Mouse (Mus musculus): Measurements from ENCODE around the gene Gm10320.

GRCm38 (mm10) chr13:98516985-98517384, 25.2 kb upstream of the Gm10320 start:
- TF ChIP-seq CTCF (conservative IDR thresholded peaks at IDR 0.05; ENCODE audit: low read length) (no peak), NANOG (IDR thresholded peaks at IDR 0.05; ENCODE audit: borderline replicate concordance, low read length) (no peak)
